Mouse (Mus musculus) retina, postnatal 7 days (tissue): ENCODE data around the gene Kdelc2.

Source experiments
- DNase-seq: peaks from one replicate; pipeline ENCODE4 v3.0.0-alpha.2; 2012; ENCODE audit warnings: low read depth, low spot score

Gene Kdelc2

DNA sequence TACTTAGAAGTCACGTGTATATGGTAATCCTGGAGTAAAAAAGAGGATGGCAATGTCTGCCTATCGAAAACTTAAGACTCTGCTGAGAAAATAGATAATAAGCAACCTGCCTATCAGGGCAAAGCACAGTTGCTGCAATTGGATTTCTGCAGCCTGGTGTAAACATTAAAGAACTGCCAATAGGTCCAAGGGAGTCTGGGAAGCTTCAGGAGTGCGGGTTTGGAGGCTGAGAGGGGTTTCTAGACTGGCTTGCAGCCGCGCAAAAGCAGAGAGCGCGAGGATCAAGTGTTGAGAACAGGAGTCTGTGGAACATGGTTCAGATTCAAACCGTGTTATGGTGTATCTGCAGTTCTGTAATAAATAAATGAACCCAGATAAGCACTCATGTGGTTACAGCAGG, 1.0 kb downstream of the Kdelc2 start:
- DNase-seq: no peak

DNA sequence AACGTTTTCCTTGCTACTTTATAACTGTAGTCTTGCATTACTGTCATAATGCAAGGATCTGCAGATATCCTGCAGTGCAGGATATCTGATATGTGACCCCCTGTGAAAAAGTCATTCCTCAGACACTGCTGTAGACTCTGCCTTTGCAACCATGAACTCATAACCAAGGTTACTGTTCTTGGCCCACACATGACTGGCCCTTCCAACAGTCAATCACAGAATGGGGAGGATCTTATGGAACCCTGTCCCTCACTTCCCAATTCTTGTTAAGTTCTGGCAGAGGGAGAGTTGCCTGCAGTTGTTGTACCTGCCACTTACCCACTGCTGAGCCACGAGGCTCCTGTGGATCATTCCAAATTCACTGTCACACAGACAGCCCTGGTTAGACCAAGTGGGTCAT, 3.6 kb downstream of the Kdelc2 start:
- no peak for DNase-seq

DNA sequence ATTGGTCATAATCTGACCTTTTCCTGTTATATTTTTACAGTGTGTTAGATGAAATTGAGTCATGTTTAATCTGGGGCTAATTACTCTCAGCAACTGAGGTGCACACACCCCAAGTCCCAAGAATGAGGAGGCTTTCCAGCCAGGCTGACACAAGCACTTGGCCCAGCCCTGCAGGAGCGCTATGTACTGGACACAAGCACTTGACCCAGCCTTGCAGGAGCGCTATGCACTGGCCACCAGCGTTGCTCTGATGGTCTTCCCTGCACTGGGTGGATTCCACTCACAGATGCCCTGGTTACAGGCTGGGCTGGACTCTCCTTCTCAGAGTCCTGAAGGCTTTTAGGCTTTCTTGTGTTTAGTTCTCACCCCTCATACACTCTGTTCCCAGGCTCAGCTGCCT, 5.3 kb downstream of the Kdelc2 start:
- DNase-seq: no peak

DNA sequence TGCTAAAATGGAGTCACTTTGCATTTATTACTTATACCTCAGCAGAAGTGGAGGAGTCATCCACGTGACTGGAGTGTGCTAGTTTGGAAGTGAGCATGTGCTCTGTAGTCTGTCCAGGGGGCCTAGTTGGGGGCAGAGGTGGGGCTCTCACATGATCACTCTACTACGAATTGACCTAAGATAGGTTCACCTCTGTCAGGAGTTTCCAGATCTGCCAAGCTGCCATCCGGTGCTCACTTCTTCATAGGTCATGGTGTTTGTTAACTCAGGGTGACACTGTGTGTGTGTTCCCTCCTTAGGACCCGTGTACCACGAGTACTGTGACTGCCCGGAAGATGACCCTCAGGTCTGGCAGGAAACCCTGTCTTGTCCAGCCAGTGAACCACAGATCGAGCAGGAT, 6.3 kb downstream of the Kdelc2 start:
- no peak for DNase-seq

DNA sequence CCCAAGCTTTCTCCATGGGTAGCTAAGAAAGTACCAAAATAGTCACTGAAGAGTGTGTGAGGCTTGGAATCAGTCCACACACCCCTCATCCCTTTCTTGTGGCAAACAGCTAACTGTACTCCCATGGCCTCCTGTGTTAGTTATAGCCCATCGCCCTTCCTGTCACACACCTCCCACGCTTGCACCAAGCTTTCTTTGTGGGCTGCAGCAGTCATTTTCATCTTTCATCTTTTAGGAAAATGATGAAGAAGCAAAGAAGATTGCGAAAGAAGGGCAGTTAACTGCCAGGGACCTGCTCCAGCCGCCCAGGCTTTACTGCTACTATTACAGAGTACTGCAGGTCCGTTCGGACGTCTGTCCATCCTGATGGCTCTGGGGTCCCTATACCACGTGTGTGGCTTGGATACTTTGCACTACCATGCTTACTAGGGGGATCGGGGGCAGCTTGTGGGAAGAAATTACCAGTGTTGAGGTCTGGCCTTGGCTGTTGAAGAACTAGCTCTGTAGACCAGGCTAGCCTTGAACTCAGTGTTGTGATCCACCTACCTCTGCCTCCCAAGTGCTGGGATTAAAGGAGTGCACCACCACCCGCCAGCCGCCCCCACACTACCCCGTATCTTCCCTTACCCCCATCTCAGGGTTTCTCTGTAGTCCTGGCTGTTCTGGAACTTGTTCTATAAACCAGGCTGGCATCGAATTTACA, 14.0 kb downstream of the Kdelc2 start:
- no peak for DNase-seq

DNA sequence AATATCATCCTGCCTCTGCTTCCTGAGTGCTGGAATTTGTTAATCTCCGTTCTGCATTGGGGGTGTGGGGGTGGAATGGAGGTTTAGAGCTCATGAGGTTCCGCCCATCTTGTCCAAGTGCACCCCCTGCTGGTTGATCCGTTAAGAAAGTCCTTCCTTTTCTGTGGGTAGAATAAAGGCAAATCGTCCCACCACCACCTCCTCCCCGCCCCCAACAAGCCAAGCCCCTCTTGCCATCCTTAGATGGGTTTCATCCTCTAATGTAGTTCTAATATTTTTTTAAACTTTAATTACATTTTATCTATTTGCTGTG, 14.5 kb downstream of the Kdelc2 start:
- DNase-seq: peak; percentile 35

DNA sequence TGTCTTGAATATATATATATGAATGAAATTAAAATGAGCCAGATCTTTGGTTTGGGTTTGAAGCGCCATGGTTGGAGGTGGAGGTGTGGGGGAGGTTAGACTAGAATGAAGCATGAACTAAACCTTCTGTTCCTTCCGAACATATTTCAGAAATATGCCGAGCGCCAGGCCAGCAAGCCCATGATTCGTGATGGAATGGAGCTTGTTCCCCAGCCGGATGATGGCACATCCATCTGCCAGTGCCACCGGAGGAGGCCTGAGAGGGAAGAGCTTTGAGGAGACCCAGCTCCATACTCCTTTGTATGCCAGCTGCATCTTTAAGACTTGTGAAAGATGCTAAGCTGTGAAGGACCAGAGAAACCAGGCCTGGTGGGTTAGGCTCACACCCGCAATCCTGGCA, 15.7 kb downstream of the Kdelc2 start:
- no peak for DNase-seq

DNA sequence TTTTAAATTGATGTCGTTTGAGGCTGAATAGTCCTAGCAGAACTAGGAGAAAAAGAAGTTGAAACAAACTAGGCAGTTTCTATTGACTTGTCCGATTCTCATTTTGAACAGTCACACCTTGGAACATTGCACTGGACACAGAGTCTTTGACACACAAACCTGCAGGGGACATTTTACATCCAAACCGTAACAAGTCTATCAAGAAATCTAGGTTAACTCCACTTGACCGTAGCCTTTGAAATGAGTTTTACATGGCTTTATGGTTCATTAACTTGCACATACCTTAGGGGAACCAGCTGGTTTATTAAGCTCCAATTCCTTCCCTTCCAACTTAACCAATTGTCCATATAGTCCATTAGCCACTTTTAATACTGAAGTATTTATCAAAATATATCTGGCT, 16.9 kb downstream of the Kdelc2 start:
- no peak for DNase-seq

DNA sequence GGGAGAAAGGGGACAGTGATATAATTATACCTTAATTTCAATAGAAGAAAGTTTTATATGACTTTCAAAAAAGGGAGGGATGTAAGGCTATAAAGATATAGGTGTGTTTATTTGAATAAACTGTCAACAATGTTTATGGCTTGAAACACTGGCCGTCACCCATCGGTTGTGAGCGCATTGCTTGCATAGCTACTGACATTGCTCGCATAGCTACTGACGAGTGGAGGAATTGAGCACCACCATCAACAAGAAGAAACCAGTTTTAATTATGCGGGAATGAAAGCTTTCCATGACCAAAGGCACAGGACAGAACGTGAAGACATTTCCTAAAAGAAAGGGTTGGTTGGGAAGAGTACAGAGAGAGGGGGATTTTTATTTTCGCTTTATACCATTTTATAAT, 17.3 kb downstream of the Kdelc2 start:
- DNase-seq: no peak

DNA sequence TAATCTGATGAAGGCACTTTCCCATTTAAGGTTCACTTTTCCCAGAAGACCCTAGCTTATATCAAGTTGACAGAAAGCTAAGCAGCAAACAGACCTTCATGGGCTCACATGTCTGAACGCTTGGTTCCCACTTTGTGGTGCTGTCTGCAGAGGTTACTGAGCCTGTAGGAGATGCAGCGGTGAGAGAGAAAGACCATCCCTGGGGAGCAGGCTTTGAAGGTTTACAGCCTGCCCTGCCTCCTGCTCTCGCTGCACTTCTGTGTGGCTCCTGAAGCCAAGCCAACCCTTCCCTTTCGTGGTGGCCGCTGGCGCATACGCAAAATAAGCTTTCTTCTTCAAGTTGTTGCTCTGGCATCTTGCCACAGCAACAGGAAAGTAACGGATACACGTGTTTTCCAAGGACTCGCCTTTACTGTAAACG, 18.5 kb downstream of the Kdelc2 start, which contains the start of gene 4930550C14Rik:
Gene 4930550C14Rik, plus strand, starts transcription at position 35 of the 421 bp plus-strand sequence.
- no peak for DNase-seq

DNA sequence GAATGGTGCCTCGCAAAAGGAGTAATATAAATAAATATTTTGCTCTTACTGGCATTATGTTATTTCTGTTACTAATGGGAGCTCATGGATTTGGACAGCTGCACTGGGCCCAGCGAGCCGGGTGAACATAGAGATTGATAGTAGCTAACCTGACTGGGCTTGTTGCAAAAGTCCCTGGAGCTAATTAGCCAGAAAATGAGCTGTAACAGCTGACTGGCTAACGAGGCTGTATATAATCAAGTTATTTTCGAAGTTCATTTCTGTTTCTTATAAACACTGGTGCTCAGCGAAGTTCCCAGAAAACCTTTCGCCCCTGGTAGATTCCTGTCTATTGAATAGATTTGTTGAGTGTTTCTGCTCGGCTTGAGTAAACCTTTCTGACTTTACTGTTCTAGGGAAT, 19.2 kb downstream of the Kdelc2 start:
- DNase-seq: no peak

DNA sequence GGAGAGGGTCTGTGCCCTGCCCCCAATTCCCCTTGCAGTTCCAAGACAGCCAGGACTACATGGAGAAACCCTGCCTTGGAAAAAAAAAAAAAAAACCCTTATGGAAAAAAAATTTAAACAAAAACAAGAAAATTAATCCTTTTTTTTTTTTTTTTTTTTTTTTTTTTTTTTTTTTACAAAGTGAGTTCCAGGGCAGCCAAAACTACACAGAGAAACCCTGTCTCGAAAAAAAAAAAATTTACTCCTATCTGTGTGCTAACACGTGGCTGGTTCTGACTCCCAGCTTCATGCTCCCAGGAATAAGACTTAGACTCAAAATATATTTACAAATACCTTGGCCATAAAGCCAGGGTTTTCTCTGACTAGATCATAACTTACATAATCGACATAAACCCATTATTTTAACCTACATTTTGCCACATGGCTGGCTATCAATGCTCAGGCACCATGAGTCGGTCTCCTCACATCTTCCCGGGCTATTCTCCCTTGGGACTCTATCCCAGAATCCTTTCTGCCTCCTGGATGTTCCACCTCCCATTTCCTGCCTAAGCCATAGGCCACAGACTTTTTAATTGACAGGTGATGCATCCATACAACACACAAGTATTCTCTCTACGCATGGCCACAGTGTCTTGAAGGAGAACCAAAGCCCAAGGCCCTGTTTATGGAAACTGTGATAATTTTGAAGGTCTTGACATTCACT, 20.4 kb downstream of the Kdelc2 start:
- no peak for DNase-seq

DNA sequence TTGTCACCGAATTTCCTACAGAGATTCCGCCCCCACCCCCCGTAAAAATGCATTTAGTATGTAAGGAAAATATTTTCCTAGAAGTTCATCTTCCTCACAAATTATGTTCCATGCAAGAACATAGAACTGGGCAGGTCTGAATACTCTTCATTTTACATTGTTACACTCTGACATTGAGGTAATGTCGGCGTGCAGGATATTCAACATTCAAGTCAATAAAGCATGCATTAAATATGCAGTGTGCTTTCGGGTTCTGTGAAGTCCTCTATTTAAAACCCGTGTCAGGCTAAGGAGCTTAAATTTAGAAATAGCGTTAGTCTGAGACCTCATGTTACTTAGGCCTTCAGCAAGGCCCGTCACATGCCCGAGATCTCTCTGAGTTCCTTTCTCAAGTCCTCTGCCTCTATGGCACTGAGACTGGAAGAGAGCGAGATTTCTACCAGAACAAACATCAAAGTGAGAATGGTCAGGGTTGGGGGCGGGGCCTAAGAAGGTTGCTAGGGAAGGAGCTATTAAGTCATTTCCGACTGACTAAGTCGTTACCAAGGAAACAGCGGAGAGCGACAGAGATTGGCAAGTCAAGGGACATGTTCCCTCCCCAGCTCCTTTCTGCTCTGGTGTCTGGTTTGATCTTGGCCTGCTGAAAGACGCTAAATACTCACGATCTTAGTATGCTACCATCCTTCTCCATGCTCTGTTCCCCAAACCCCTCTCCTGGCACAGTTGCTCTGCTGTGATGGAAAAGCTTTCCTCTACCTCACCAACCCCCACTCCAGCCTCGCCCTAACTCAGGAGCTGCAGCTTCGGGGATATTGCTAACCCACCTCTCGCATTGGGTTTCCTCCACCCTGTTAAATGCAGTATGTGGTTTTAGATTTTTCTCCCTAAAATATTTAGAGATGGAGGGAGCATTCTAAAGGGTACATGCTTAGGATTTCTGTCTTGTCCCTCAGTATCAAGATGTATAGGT, 21.2 kb downstream of the Kdelc2 start:
- DNase-seq: peak; percentile 49

DNA sequence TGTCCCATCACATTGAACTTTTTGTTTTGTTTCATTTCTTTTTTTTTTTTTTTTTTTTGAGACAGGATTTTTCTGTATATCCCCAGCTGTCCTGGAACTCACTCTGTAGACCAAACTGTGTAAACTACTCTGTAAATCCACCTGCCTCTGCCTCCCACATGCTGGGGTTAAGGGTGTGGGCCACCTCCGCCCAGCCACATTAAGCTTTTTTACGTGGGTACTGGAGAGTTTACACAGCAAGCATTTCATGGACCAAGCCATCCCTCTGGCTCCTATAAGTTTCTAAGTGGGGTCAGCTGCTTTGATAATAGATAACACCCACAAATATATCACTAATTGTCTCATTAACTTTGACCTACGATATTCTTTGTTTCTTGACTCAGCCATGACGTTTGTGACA, 24.7 kb downstream of the Kdelc2 start:
- DNase-seq: no peak

DNA sequence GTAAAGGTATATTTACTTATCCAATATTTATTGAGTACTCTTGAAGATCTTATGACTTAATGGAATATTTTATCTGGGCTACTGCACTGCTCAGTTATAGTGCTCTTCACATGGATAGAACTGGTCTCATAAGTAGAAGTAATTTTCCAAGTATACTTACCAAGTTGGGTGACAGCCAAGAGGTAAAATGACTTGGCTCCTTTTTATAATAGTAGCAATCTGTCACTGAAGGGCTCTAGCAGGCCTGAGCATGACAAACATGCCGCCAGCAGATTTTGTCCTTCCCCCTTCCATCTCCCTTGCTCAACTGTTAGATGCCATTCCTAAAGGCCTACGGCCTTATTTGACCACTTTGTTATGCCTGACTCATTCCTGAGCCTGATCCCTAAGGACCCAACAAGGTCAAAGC, 25.1 kb downstream of the Kdelc2 start:
- DNase-seq: no peak

DNA sequence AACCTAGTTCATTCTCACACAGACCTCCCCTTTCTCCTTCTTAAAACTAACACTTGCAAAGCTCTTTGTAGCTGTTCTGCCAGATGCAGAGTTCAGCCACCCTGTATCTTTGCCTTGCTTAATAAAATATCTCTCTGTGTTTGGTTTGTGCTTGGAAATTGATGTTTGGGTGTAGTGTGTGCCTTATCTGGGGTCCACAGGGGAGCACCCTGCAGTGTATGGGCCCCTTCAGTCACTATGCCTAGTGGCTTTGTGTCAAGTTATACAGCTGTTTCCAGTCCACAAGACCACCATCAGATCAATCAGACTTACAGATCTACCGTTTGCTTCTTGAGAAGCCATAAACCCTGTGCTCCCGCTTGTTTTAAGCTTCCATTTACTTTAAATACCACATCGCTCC, 25.6 kb downstream of the Kdelc2 start:
- DNase-seq: no peak

DNA sequence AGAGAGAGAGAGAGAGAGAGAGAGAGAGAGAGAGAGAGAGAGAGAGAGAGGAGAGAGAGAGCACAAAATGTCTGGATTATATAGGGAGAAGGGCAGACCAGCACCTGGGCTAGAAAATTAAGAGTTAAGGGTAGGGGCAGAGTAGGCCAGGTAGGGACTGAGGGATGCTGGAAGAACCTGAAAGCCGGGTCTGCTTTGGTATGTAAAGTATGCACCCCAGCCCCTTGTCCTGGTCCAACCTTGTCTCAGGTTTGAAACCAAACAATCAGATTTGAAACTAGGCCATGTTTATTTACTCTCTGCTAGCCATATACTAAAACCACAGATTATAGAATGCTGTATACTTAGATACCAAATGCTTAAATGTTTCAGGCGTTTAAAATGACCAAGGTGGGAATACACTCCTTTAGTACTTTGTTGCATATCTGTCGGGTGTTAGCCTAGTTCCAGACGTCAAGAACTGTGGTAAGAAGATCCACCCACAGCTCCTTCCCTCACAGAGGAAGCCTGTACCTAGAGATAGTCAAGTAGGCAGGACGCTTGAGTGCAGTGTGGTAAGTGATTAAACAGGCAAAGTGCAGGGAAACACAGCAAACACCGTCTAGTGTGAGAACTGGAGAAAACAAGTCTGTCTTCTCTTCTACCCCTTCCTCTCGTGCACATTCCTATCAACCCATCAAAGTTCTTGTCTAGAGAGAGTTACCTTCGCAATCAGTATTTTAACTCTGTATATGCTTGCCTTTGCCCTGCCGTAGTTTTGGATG, 38.5 kb downstream of the Kdelc2 start:
- DNase-seq: no peak

DNA sequence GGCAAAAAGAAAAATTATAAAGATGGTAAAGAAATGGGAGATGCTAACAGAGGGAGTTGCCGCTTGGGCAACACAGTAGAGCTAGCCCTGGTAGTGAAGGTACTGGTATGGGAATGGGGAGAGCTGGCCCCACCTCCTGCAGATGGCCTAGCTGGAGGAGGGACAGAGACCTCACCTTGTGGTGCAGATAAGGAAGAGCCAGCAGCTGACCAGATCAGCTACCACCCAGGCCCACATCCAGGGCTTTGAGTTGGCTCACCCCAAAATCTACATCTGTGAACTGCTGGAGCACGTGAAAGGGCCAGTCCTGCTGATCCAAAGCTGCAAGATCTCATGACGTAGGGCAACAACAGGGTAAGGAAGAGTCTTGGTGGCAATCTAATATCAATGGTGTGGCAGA, 42.9 kb downstream of the Kdelc2 start:
- no peak for DNase-seq

DNA sequence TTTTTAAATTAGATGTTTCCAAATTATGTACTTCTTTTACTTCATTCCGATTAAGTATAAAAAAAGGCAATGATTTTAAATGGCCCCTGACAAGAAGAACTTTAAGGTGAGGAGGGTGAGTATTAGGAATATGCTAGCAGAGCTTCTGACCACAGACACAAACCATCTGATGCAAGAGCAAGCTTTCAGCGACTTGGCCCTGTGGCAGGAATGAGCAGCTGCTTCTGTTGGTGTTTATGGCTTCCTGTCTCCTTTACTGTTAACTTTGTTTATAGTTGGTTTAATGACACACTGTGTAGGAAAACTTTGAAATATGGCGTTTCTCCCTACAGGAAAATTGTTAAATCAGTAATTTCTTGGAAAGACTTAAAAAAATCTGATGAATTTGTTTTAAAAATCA, 43.8 kb downstream of the Kdelc2 start:
- DNase-seq: no peak

DNA sequence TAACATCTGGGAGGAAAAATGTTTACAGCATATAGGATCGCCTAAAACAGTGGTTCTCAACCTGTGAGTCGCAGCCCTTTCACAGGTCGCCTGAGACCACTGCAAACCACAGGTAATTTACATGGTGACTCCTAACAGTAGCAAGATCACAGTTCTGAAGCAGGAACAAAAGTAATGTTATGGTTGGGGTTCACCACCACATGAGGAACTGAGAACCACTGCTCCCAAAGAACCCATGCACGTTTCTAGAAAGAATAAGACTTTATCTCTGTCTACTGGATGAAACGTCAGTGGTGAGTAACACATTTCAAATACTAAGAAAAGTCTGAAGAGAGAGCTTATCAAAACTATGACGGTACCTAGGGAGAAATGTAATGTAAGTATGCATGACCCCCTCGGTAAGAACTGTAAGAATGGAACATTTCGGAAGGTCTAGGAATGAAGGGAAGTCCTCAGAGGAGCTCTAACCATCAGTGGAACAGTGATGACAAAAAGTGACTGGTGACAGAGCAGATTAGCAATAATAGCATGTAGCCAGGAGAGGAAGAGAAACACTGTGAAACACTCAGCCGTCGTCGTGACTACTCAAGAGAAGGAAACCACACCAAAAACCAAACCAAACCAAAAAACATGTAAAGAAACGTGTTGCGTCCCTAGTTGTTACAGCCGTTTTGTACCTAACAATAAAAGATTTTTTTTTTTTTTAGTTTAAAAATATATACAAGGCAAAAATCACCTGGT, 52.2 kb downstream of the Kdelc2 start:
- DNase-seq: no peak

DNA sequence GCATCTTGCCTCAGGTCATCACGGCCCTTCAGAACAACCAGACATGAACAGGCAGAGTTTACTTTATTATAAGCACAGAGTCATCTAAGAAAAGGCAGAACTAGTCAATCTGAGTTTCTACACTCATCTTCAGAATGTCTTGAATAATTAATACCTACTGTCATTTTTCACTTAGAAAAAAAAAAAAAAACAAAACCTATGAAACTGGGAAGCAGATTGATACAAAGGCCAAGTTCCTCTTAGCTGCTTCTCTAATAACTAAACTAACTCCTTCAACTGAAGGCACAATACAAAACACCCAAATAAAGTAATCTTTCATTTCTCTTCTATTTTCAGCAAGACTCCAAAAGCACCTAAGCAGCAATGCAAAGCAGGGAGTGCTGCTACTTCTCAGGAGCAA, 66.8 kb downstream of the Kdelc2 start:
- DNase-seq: no peak
